Mouse (Mus musculus) limb, embryonic 15.5 days (tissue): ENCODE results near the gene Hlcs. TPM values are rescaled to one million over a fixed set of nuclear protein-coding genes. Genes with fewer than 3 reads are reported as not detected.
A peak's percentile ranks its signal among the peaks of the same experiment; 100 is the strongest.

ENCODE experiments used
- ATAC-seq: fragments of 200-750 bp; cut with Nextera tagmentation; 2 replicates; pipeline ENCODE4 v1.8.0; 2017; ENCODE audit warnings: low read depth, moderate TSS enrichment; ENCODE audit not compliant: insufficient number of reproducible peaks, low FRiP score, low TSS enrichment
- H3K27ac ChIP-seq: fragments of 300-500 bp; sonication (generic); 2 replicates; pipeline ENCODE4 v1.5.1; 2015; ENCODE audit warnings: moderate library complexity, mild to moderate bottlenecking, inconsistent platforms
- H3K27me3 ChIP-seq: fragments of 300-500 bp; sonication (generic); 2 replicates; pipeline ENCODE4 v1.6.1; 2015; ENCODE audit warnings: inconsistent platforms
- H3K36me3 ChIP-seq: fragments of 300-500 bp; sonication (generic); 2 replicates; pipeline ENCODE4 v1.6.1; 2015; ENCODE audit warnings: inconsistent platforms
- H3K4me1 ChIP-seq: fragments of 300-500 bp; sonication (generic); 2 replicates; pipeline ENCODE4 v1.6.1; 2015; ENCODE audit warnings: inconsistent platforms
- H3K4me2 ChIP-seq: fragments of 300-500 bp; sonication (generic); 2 replicates; pipeline ENCODE4 v1.6.1; 2015; ENCODE audit warnings: mild to moderate bottlenecking, inconsistent platforms
- H3K4me3 ChIP-seq: fragments of 300-500 bp; sonication (generic); 2 replicates; pipeline ENCODE4 v1.5.1; 2015; ENCODE audit warnings: mild to moderate bottlenecking, inconsistent platforms
- H3K9ac ChIP-seq: fragments of 300-500 bp; sonication (generic); 2 replicates; pipeline ENCODE4 v1.6.1; 2015; ENCODE audit warnings: inconsistent platforms
- H3K9me3 ChIP-seq: fragments of 300-500 bp; sonication (generic); 2 replicates; pipeline ENCODE4 v1.6.1; 2016; ENCODE audit warnings: inconsistent platforms
- WGBS: fragments of 180-500 bp; shearing (Covaris S2); methylation state at CpG from one replicate; pipeline ENCODE4 v1.1.7; 2015; 5-methylcytosine and 5-hydroxymethylcytosine counted together
- polyA plus RNA-seq: library from polyadenylated mRNA; unstranded; fragments of >200 nt; fragmentation: Nextera tagmentation; extraction: Ambion mirVana; gene quantifications from 2 replicates; pipeline ENCODE4 v1.2.1, GENCODE M21; 2015

Hlcs gene
- polyA plus RNA-seq, 1 experiment from 2014 or later = 7.8 TPM

DNA sequence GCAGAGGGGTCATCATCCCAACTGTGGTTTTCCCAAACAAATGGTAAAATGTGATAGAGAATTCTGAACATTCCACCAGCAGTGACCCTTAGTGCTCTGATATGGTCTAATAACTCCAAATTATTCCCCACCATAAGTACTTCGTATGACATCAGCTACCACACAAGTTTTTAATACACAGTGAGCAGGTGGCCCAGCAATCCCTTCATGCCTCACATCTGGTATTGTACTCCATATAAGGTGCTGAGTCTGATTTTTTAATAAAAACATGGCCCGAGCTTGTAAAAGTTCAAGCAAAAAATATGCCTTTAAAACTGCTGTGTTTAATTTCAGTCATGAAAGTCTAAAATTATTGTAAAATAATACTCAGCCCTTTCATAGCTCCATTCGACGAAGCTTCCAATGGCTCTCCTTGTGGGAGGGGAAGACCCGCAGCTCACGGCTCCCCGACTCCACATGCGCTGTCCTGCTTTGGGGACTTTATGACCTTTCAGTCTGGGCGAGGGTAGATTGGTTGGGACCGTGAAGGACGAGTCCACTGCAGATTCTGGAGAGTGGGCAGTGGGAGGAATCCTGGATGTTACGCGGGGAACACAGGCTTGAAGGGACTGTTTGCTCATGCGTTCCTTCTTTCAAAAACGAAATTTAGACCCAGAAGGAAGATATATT lies 102.5 kb downstream of the Hlcs start:
- H3K27ac ChIP-seq = no peak overlapping the region
- 44% methylated on average over 15 of the region's 15 CpGs for WGBS
- H3K9ac ChIP-seq = no peak overlapping the region
- H3K4me3 ChIP-seq = no peak overlapping the region
- H3K4me1 ChIP-seq = peaks cover 21% of the 10 kb centered on the region
- ATAC-seq = peak; percentile 68; the same call in 1 of the 2 replicates
- H3K9me3 ChIP-seq = 0 out of 2 replicates have a peak, but pooled peaks cover 5% of the 10 kb centered on the region
- H3K36me3 ChIP-seq = no peaks in the 10 kb centered on the region
- peaks cover 30% of the 10 kb centered on the region for H3K27me3 ChIP-seq
- no peak overlapping the region for H3K4me2 ChIP-seq

DNA sequence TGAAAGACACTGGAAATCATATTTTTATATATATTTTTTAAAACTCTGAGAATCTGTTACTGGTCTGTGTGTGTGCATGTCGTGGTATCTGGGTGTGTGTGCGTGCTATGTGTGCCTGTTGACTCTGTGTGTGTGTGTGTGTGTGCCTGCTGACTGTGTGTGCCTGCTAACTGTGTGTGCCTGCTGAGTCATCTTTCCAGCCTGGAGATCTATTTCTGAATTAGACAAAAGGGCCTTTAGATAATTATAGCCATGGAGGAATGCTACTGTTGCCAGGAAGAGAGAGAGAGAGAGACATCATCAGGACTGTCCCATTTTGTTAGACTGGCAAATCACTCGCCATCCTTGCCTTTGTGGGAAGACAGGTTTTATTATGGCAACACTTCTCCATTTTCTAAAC lies 103.7 kb downstream of the Hlcs start:
- Histone ChIP-seq H3K4me3 (no peak overlapping the region), H3K27ac (no peak overlapping the region), H3K36me3 (no peaks in the 10 kb centered on the region), H3K27me3 (peaks cover 40% of the 10 kb centered on the region), H3K4me2 (no peak overlapping the region), H3K4me1 (peaks cover 32% of the 10 kb centered on the region), H3K9me3 (0 out of 2 replicates have a peak, but pooled peaks cover 5% of the 10 kb centered on the region), H3K9ac (no peak overlapping the region)
- WGBS = 76% methylated on average over 3 of the region's 3 CpGs
- ATAC-seq = no peak

GRCm38 (mm10) chr16:94208826-94209225 lies 104.5 kb downstream of the Hlcs start:
- Histone ChIP-seq H3K9ac (no peak overlapping the region), H3K27me3 (peaks cover 48% of the 10 kb centered on the region), H3K4me1 (peaks cover 32% of the 10 kb centered on the region), H3K27ac (no peak overlapping the region), H3K9me3 (0 out of 2 replicates have a peak, but pooled peaks cover 5% of the 10 kb centered on the region), H3K36me3 (no peaks in the 10 kb centered on the region), H3K4me2 (no peak overlapping the region), H3K4me3 (no peak overlapping the region)
- WGBS = 68% methylated on average over 10 of the region's 10 CpGs
- no peak for ATAC-seq

- Histone ChIP-seq H3K27me3 (peaks cover 54% of the 10 kb centered on the region), H3K9me3 (0 out of 2 replicates have a peak, but pooled peaks cover 5% of the 10 kb centered on the region), H3K4me1 (peaks cover 35% of the 10 kb centered on the region), H3K36me3 (no peaks in the 10 kb centered on the region), H3K27ac (no peak overlapping the region), H3K4me2 (no peak overlapping the region), H3K9ac (no peak overlapping the region), H3K4me3 (no peak overlapping the region)
- WGBS = 77% methylated on average over 6 of the region's 6 CpGs
- ATAC-seq = no peak
Observed at GRCm38 (mm10) chr16:94208152-94208551, 105.2 kb downstream of the Hlcs start.

GRCm38 (mm10) chr16:94205528-94206484 lies 107.6 kb downstream of the Hlcs start:
- no peak overlapping the region for H3K9ac ChIP-seq
- no peak for ATAC-seq
- H3K27ac ChIP-seq = no peak overlapping the region
- H3K4me1 ChIP-seq = peaks cover 32% of the 10 kb centered on the region
- H3K9me3 ChIP-seq = no peaks in the 10 kb centered on the region
- H3K4me2 ChIP-seq = peak overlapping the region; percentile 17; the same call in 1 of the 2 replicates
- no peaks in the 10 kb centered on the region for H3K36me3 ChIP-seq
- peaks cover 63% of the 10 kb centered on the region for H3K27me3 ChIP-seq
- H3K4me3 ChIP-seq = no peak overlapping the region
- 52% methylated on average over 26 of the region's 26 CpGs for WGBS

GRCm38 (mm10) chr16:94201387-94201786 lies 112.0 kb downstream of the Hlcs start:
- H3K4me3 ChIP-seq = no peak overlapping the region
- peaks cover 68% of the 10 kb centered on the region for H3K27me3 ChIP-seq
- H3K9ac ChIP-seq = no peak overlapping the region
- H3K4me2 ChIP-seq = no peak overlapping the region
- H3K4me1 ChIP-seq = peaks cover 21% of the 10 kb centered on the region
- 61% methylated on average over 5 of the region's 5 CpGs for WGBS
- no peaks in the 10 kb centered on the region for H3K9me3 ChIP-seq
- no peak for ATAC-seq
- H3K27ac ChIP-seq = no peak overlapping the region
- H3K36me3 ChIP-seq = no peaks in the 10 kb centered on the region

DNA sequence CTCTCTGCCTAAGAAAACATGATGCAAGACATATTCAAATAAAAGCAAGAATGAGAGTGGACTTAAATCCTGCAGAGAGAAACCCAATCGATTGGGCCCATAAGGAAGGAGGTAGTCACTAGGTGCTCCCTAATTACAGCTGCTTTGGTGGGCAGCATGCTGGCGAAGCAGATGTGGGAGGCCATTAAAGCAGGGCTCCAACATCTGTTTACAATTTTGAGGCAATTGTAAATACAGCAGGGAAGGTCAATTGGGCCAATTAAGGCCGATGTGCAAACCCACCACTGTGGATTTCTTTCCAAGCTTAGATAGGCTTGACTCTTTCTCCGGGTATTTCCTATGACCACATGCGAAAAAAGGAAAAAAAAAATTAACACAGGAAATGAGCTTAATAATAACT lies 117.5 kb downstream of the Hlcs start:
- Histone ChIP-seq H3K27ac (no peak overlapping the region), H3K4me3 (no peak overlapping the region), H3K36me3 (no peaks in the 10 kb centered on the region), H3K27me3 (peaks cover 55% of the 10 kb centered on the region), H3K4me1 (0 out of 2 replicates have a peak, but pooled peaks cover 2% of the 10 kb centered on the region), H3K9ac (no peak overlapping the region), H3K9me3 (no peaks in the 10 kb centered on the region), H3K4me2 (no peak overlapping the region)
- no peak for ATAC-seq
- 33% methylated on average over 5 of the region's 5 CpGs for WGBS

- ATAC-seq = no peak
- H3K4me1 ChIP-seq = 0 out of 2 replicates have a peak, but pooled peaks cover 2% of the 10 kb centered on the region
- WGBS = 78% methylated on average over 25 of the region's 25 CpGs
- no peak overlapping the region for H3K9ac ChIP-seq
- H3K4me2 ChIP-seq = no peak overlapping the region
- H3K9me3 ChIP-seq = no peaks in the 10 kb centered on the region
- H3K27me3 ChIP-seq = peaks cover 34% of the 10 kb centered on the region
- no peak overlapping the region for H3K4me3 ChIP-seq
- H3K27ac ChIP-seq = no peak overlapping the region
- H3K36me3 ChIP-seq = no peaks in the 10 kb centered on the region
Observed at GRCm38 (mm10) chr16:94191379-94192315, 121.7 kb downstream of the Hlcs start.

DNA sequence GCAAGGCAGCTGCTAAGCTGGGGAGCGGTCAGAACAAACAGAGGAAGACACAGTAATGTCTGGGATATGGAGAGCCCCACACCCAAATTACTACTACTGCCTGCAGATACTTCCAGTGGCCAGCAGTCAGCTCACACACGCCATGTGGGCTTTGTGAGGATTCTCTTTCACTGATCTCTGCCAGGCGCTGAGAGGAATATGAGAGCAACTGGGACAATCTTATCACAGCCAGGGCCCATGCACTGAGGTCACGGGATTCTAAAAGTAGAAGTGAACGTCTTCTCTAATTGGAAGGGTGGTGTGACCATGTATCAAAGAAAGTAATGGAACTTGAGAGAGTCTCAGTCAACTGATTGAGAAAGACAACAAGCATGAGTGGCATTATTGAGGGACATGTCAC lies 123.1 kb downstream of the Hlcs start:
- ATAC-seq = no peak
- H3K9ac ChIP-seq = no peak overlapping the region
- no peaks in the 10 kb centered on the region for H3K4me1 ChIP-seq
- 92% methylated on average over 5 of the region's 5 CpGs for WGBS
- H3K27ac ChIP-seq = no peak overlapping the region
- no peak overlapping the region for H3K4me2 ChIP-seq
- H3K27me3 ChIP-seq = peaks cover 45% of the 10 kb centered on the region
- H3K4me3 ChIP-seq = no peak overlapping the region
- H3K36me3 ChIP-seq = no peaks in the 10 kb centered on the region
- H3K9me3 ChIP-seq = no peaks in the 10 kb centered on the region

DNA sequence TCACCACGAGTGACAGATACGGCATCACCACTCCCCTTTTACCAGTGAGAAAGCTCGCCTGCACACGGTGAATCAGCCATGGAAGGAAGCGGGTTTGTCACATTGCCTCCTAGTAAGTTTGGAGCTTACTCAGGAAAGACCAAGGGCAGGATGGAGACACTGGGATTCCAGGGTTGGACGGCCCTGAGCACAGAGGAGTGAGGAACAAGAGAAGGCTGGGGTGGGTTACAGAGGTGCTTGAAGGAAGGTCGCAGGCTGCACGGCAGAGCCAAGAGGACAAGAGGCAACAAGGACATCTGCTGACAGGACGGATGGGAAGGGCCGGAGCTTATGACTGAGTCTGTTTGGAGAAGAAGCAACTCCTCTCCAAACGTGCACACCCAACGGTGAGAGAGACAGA lies 126.8 kb downstream of the Hlcs start:
- H3K9ac ChIP-seq = no peak overlapping the region
- no peaks in the 10 kb centered on the region for H3K9me3 ChIP-seq
- WGBS = 85% methylated on average over 12 of the region's 12 CpGs
- ATAC-seq = no peak
- peaks cover 35% of the 10 kb centered on the region for H3K27me3 ChIP-seq
- no peak overlapping the region for H3K4me3 ChIP-seq
- H3K4me2 ChIP-seq = no peak overlapping the region
- no peak overlapping the region for H3K27ac ChIP-seq
- no peaks in the 10 kb centered on the region for H3K36me3 ChIP-seq
- no peaks in the 10 kb centered on the region for H3K4me1 ChIP-seq

GRCm38 (mm10) chr16:94185430-94185829 lies 127.9 kb downstream of the Hlcs start:
- WGBS = 59% methylated on average over 16 of the region's 16 CpGs
- Histone ChIP-seq H3K9me3 (no peaks in the 10 kb centered on the region), H3K4me2 (no peak overlapping the region), H3K4me1 (no peaks in the 10 kb centered on the region), H3K27me3 (peaks cover 40% of the 10 kb centered on the region), H3K36me3 (no peaks in the 10 kb centered on the region), H3K27ac (no peak overlapping the region), H3K4me3 (no peak overlapping the region), H3K9ac (no peak overlapping the region)
- no peak for ATAC-seq
